ENCODE assay signal across 9 mouse cellular contexts in the genomic region with DNA sequence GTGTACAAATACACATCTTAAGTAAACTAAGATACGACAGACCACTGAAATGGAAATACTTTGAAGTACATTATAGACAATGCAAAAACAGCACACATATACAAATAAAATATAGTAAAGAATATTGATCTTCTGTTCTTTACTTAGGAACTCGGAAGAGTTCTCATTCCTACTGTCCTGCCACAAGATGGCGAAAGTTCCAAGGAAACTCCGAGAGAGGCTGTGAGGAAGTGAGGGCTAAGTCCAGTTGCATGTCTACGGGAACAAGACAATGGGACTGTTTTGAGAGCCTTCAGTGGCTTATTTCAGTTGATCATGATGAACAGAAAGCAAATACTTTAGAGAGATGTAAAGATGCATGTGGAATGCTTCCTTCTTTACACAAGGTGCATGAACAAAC. TPM values are rescaled to one million over a fixed set of nuclear protein-coding genes. Genes with fewer than 3 reads are reported as not detected.
DNase-seq lines count a peak whose midpoint lies in the region; ATAC-seq lines count a peak whose summit lies in the region.
"Had no signal": no experiment of that assay in that cellular context is flagged by ENCODE, and none has a peak within 500 bp of the region (broad histone marks: within the 10 kb centered on the region; RNA-seq: fewer than 3 reads in every experiment).

No protein-coding gene starts in this region.

- peak; percentile 47; the same call in 1 of the 2 replicates for ATAC-seq in common myeloid progenitor, adult 5-6 weeks (replicated peaks; ENCODE audit: low read depth, poor library complexity, severe bottlenecking)

- intact Hi-C loops in heart, postnatal 10 days (cut with DNase I), result loop anchor here (5.0 to 10.0 kb wide), 2 partner anchors 185 to 223 kb away; no protein-coding TSS in a partner anchor

- DNase-seq in heart, postnatal 10 days, result peak; percentile 14 to 19
- no peak for DNase-seq in heart, adult 9 months (ENCODE audit: low spot score in 2 of 2)
- DNase-seq in testis, postnatal 10 days (ENCODE audit: low spot score), result peak; percentile 40
- no peak for DNase-seq in testis, postnatal 14 days (ENCODE audit: low spot score)
- peak; percentile 35 for DNase-seq in lung, postnatal 10 days
- no peak for DNase-seq in spleen, postnatal 10 days (ENCODE audit: low spot score in 2 of 2)
- no peak for DNase-seq in urinary bladder, postnatal 36 days (ENCODE audit: low spot score in 2 of 2)

RNA-seq across cellular contexts. Expression of a gene that starts 29.6 kb away (rescaled TPM):
- 1 to 10 TPM in 1 of 2 experiments, under 1 TPM in 1; 0.77 to 1.4 TPM for total RNA-seq in heart, postnatal 10 days (2021)
- total RNA-seq in common myeloid progenitor, adult 5-6 weeks (2017), result not detected in 2 replicates

RNA-seq across cellular contexts. Expression of a gene that starts 55.0 kb away (rescaled TPM):
- total RNA-seq in heart, postnatal 10 days (2021), result not detected
- total RNA-seq in common myeloid progenitor, adult 5-6 weeks (2017), result not detected in 2 replicates
- total RNA-seq: layer of hippocampus, adult 18-20 months had no signal

Comparison
In these comparisons a context has a peak if more than half of its experiments do, and no peak if none do; other contexts are left out.
1. DNase-seq: peak in heart, postnatal 10 days (2 of 2), testis, postnatal 10 days (single experiment) and lung, postnatal 10 days (single experiment); none in heart, adult 9 months (0 of 2), testis, postnatal 14 days (single experiment), spleen, postnatal 10 days (0 of 2) and urinary bladder, postnatal 36 days (0 of 2).